Mouse (Mus musculus) kidney, adult 18-20 months (tissue): Measurements from ENCODE around the gene Sostdc1.
A peak's percentile ranks its signal among the peaks of the same experiment; 100 is the strongest.

Experiments used
- DNase-seq: peaks from one replicate; pipeline ENCODE4 v3.0.0; 2021

The Sostdc1 gene

GRCm38 (mm10) chr12:36313916-36314315, at the start of gene Sostdc1:
Gene Sostdc1 (plus strand): TSS chr12:36314139.
- DNase-seq: peak; percentile 49

- no peak for DNase-seq
Measured at GRCm38 (mm10) chr12:36267670-36268246, 46.2 kb upstream of the Sostdc1 start.

GRCm38 (mm10) chr12:36274823-36275222, 39.1 kb upstream of the Sostdc1 start:
- no peak for DNase-seq

- no peak for DNase-seq
Measured at GRCm38 (mm10) chr12:36289634-36290033, 24.3 kb upstream of the Sostdc1 start.

GRCm38 (mm10) chr12:36290465-36290864, 23.5 kb upstream of the Sostdc1 start:
- no peak for DNase-seq

GRCm38 (mm10) chr12:36291346-36291745, 22.6 kb upstream of the Sostdc1 start:
- no peak for DNase-seq

GRCm38 (mm10) chr12:36302326-36302725, 11.6 kb upstream of the Sostdc1 start:
- no peak for DNase-seq

- no peak for DNase-seq
Measured at GRCm38 (mm10) chr12:36302905-36303642, 10.9 kb upstream of the Sostdc1 start.

- DNase-seq: no peak
Measured at GRCm38 (mm10) chr12:36308737-36309420, 5.1 kb upstream of the Sostdc1 start.

- no peak for DNase-seq
Measured at GRCm38 (mm10) chr12:36313015-36313414, 924 bp upstream of the Sostdc1 start.

- DNase-seq: no peak
Measured at GRCm38 (mm10) chr12:36314446-36314845, 507 bp downstream of the Sostdc1 start.

- DNase-seq: no peak
Measured at GRCm38 (mm10) chr12:36315527-36315926, 1.6 kb downstream of the Sostdc1 start.

GRCm38 (mm10) chr12:36316056-36316455, 2.1 kb downstream of the Sostdc1 start:
- DNase-seq: no peak

GRCm38 (mm10) chr12:36317036-36317819, 3.3 kb downstream of the Sostdc1 start:
- peak; percentile 59 for DNase-seq

GRCm38 (mm10) chr12:36317820-36318135, 3.8 kb downstream of the Sostdc1 start:
- DNase-seq: peak; percentile 21

- DNase-seq: no peak
Measured at GRCm38 (mm10) chr12:36326101-36326521, 12.2 kb downstream of the Sostdc1 start.

- DNase-seq: no peak
Measured at GRCm38 (mm10) chr12:36332676-36333075, 18.7 kb downstream of the Sostdc1 start.

- DNase-seq: no peak
Measured at GRCm38 (mm10) chr12:36333837-36334281, 19.9 kb downstream of the Sostdc1 start.

- no peak for DNase-seq
Measured at GRCm38 (mm10) chr12:36344131-36344530, 30.2 kb downstream of the Sostdc1 start.

GRCm38 (mm10) chr12:36360064-36360463, 46.1 kb downstream of the Sostdc1 start:
- DNase-seq: no peak

GRCm38 (mm10) chr12:36360693-36361092, 46.8 kb downstream of the Sostdc1 start:
- no peak for DNase-seq

GRCm38 (mm10) chr12:36364013-36364412, 50.1 kb downstream of the Sostdc1 start:
- DNase-seq: no peak
